Mouse (Mus musculus): ENCODE results near the gene Chka. TPM values are rescaled to one million over a fixed set of nuclear protein-coding genes. Genes with fewer than 3 reads are reported as not detected.
A peak's percentile ranks its signal among the peaks of the same experiment; 100 is the strongest.

Gene Chka
- polyA plus RNA-seq, 1 experiment: 75.9 TPM

GRCm38 (mm10) chr19:3906795-3907786, 55.5 kb downstream of the Chka start, which contains the start of gene Tcirg1:
Gene Tcirg1, minus strand, starts transcription at chr19:3907133.
- TF ChIP-seq CTCF (IDR thresholded peaks at IDR 0.05; ENCODE audit: insufficient read depth, low read length) (no peak), POLR2A (IDR thresholded peaks at IDR 0.05; ENCODE audit: borderline replicate concordance, extremely low read depth, low read depth, low read length) (peak; percentile 87; the same call in 1 of the 2 replicates)
- DNase-seq: peak; percentile 87
- Histone ChIP-seq H3K4me3 (replicated peaks; ENCODE audit: extremely low read depth, low read depth, low read length) (peak within 1 kb of the TSS; percentile 65), H3K4me1 (ENCODE audit: control insufficient read depth, insufficient read depth, low read length) (peaks cover 13% of the 10 kb centered on the region)
- 3% methylated on average over 36 of the region's 36 CpGs for WGBS

- WGBS: 61% methylated on average over 8 of the region's 8 CpGs
- peaks cover 15% of the 10 kb centered on the region for H3K4me1 ChIP-seq (ENCODE audit: control insufficient read depth, insufficient read depth, low read length)
- TF ChIP-seq CTCF (IDR thresholded peaks at IDR 0.05; ENCODE audit: insufficient read depth, low read length) (no peak), POLR2A (IDR thresholded peaks at IDR 0.05; ENCODE audit: borderline replicate concordance, extremely low read depth, low read depth, low read length) (0 out of 2 replicates have a peak, but pooled peaks have one; percentile 10)
- H3K4me3 ChIP-seq (replicated peaks; ENCODE audit: extremely low read depth, low read depth, low read length): no peak overlapping the region
- no peak for DNase-seq
Measured at GRCm38 (mm10) chr19:3907876-3908660, 56.5 kb downstream of the Chka start.

GRCm38 (mm10) chr19:3910206-3910605, 58.6 kb downstream of the Chka start:
- TF ChIP-seq CTCF (IDR thresholded peaks at IDR 0.05; ENCODE audit: insufficient read depth, low read length) (no peak), POLR2A (IDR thresholded peaks at IDR 0.05; ENCODE audit: borderline replicate concordance, extremely low read depth, low read depth, low read length) (no peak)
- Histone ChIP-seq H3K4me3 (replicated peaks; ENCODE audit: extremely low read depth, low read depth, low read length) (no peak overlapping the region), H3K4me1 (ENCODE audit: control insufficient read depth, insufficient read depth, low read length) (peaks cover 12% of the 10 kb centered on the region)
- DNase-seq: no peak
- WGBS: 73% methylated on average over 5 of the region's 5 CpGs

GRCm38 (mm10) chr19:3912337-3913204, 61.0 kb downstream of the Chka start, which contains the start of gene Ndufs8:
Gene Ndufs8, minus strand, starts transcription at chr19:3912774.
- TF ChIP-seq POLR2A (IDR thresholded peaks at IDR 0.05; ENCODE audit: borderline replicate concordance, extremely low read depth, low read depth, low read length) (peak; percentile 91), CTCF (IDR thresholded peaks at IDR 0.05; ENCODE audit: insufficient read depth, low read length) (no peak)
- DNase-seq: peak; percentile 91
- Histone ChIP-seq H3K4me1 (ENCODE audit: control insufficient read depth, insufficient read depth, low read length) (peaks cover 8% of the 10 kb centered on the region; the same call in 1 of the 2 replicates), H3K4me3 (replicated peaks; ENCODE audit: extremely low read depth, low read depth, low read length) (peak within 1 kb of the TSS; percentile 98)
- under 1% methylated on average over 43 of the region's 43 CpGs for WGBS

- Histone ChIP-seq H3K4me1 (ENCODE audit: control insufficient read depth, insufficient read depth, low read length) (peaks cover 8% of the 10 kb centered on the region; the same call in 1 of the 2 replicates), H3K4me3 (replicated peaks; ENCODE audit: extremely low read depth, low read depth, low read length) (no peak overlapping the region)
- no peak for DNase-seq
- no peak for TF ChIP-seq POLR2A (IDR thresholded peaks at IDR 0.05; ENCODE audit: borderline replicate concordance, extremely low read depth, low read depth, low read length)
- no peak for TF ChIP-seq CTCF (IDR thresholded peaks at IDR 0.05; ENCODE audit: insufficient read depth, low read length)
- WGBS: 84% methylated on average over 8 of the region's 8 CpGs
Measured at GRCm38 (mm10) chr19:3913692-3914091, 62.1 kb downstream of the Chka start.

- Histone ChIP-seq H3K4me1 (ENCODE audit: control insufficient read depth, insufficient read depth, low read length) (peaks cover 8% of the 10 kb centered on the region; the same call in 1 of the 2 replicates), H3K4me3 (replicated peaks; ENCODE audit: extremely low read depth, low read depth, low read length) (no peak overlapping the region)
- no peak for DNase-seq
- 75% methylated on average over 5 of the region's 5 CpGs for WGBS
- no peak for TF ChIP-seq POLR2A (IDR thresholded peaks at IDR 0.05; ENCODE audit: borderline replicate concordance, extremely low read depth, low read depth, low read length)
- TF ChIP-seq CTCF (IDR thresholded peaks at IDR 0.05; ENCODE audit: insufficient read depth, low read length): no peak
Measured at GRCm38 (mm10) chr19:3914535-3914934, 63.0 kb downstream of the Chka start.

- peaks cover 8% of the 10 kb centered on the region; the same call in 1 of the 2 replicates for H3K4me1 ChIP-seq (ENCODE audit: control insufficient read depth, insufficient read depth, low read length)
- H3K4me3 ChIP-seq (replicated peaks; ENCODE audit: extremely low read depth, low read depth, low read length): no peak overlapping the region
- TF ChIP-seq POLR2A (IDR thresholded peaks at IDR 0.05; ENCODE audit: borderline replicate concordance, extremely low read depth, low read depth, low read length) (no peak), CTCF (IDR thresholded peaks at IDR 0.05; ENCODE audit: insufficient read depth, low read length) (no peak)
- no peak for DNase-seq
- 68% methylated on average over 11 of the region's 11 CpGs for WGBS
Measured at GRCm38 (mm10) chr19:3916727-3917126, 65.2 kb downstream of the Chka start.

GRCm38 (mm10) chr19:3919928-3920327, 68.4 kb downstream of the Chka start:
- Histone ChIP-seq H3K4me3 (replicated peaks; ENCODE audit: extremely low read depth, low read depth, low read length) (no peak overlapping the region), H3K4me1 (ENCODE audit: control insufficient read depth, insufficient read depth, low read length) (peaks cover 15% of the 10 kb centered on the region)
- no peak for TF ChIP-seq POLR2A (IDR thresholded peaks at IDR 0.05; ENCODE audit: borderline replicate concordance, extremely low read depth, low read depth, low read length)
- TF ChIP-seq CTCF (IDR thresholded peaks at IDR 0.05; ENCODE audit: insufficient read depth, low read length): no peak
- DNase-seq: no peak

All from lung, adult 2 months (tissue).